Mouse (Mus musculus) G1E (cell line): ENCODE data around the gene Arrb1.

Source experiments
- CTCF ChIP-seq: IDR thresholded peaks from 2 replicates; pipeline ENCODE4 v1.5.1; 2012; ENCODE audit warnings: low read depth, low read length, inconsistent platforms, mixed read lengths
- GATA1 ChIP-seq: IDR thresholded peaks from 2 replicates; pipeline ENCODE4 v1.6.1; 2012; ENCODE audit warnings: borderline replicate concordance, low read length, inconsistent platforms, mixed read lengths
- GATA2 ChIP-seq: IDR thresholded peaks from 2 replicates; pipeline ENCODE4 v1.6.1; 2012; ENCODE audit warnings: low read depth, low read length, inconsistent platforms, borderline replicate concordance
- POLR2AphosphoS5 ChIP-seq: IDR thresholded peaks from 2 replicates; pipeline ENCODE4 v1.6.1; 2012; ENCODE audit warnings: low read depth, low read length, inconsistent platforms; ENCODE audit not compliant: insufficient replicate concordance
- TAL1 ChIP-seq: conservative IDR thresholded peaks from 2 replicates; pipeline ENCODE4 v1.6.1; 2012; ENCODE audit warnings: low read depth, low read length, inconsistent platforms, mixed read lengths

GRCm38 (mm10) chr7:99593868-99594803 is 58.9 kb downstream of the Arrb1 start:
- TF ChIP-seq CTCF (no peak), POLR2AphosphoS5 (no peak), GATA1 (no peak), TAL1 (peak; percentile 99), GATA2 (0 out of 2 replicates have a peak, but pooled peaks have one; percentile 56)
